ENCODE assay signal across 27 mouse cellular contexts in the genomic region with DNA sequence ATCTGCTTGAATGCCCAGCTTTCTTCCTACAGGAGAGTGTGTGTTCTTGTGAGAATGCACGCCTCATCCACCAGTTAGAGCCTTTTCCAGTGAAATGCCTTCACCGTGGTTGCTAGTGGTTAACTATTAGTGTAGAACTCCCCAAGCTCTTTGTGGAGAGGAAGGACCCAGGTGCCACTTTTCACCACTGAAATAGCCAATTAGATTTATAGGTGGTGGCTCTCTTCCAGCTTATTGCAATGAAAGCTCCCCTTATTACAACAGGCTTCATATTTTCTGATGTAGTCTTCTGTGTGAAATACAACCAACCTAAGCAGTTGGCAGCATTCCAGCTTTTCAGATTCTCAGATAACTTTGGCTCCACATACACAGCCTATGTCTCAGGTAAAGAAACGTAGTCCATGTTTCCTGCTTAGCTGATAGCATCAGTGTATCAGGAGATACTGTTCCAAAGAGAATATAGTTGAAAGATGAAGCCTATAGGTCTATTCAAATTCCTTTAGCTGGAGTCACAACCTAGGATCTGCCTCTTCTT.
DNase-seq lines count a peak whose midpoint lies in the region; ATAC-seq and TF ChIP-seq lines count a peak whose summit lies in the region.
"Had no signal": no experiment of that assay in that cellular context is flagged by ENCODE, and none has a peak within 500 bp of the region (broad histone marks: within the 10 kb centered on the region; RNA-seq: fewer than 3 reads in every experiment).

No protein-coding gene starts in this region.

- no peak overlapping the region for H3K27ac ChIP-seq in hindbrain, embryonic 16.5 days (ENCODE audit: low read depth, low read length)
- no peak overlapping the region for H3K27ac ChIP-seq in hindbrain, embryonic 10.5 days
- H3K27ac ChIP-seq in midbrain, embryonic 14.5 days (replicated peaks; ENCODE audit: low read depth, low read length) = no peak overlapping the region
- H3K27ac ChIP-seq in midbrain, embryonic 15.5 days = no peak overlapping the region
- no peak overlapping the region for H3K27ac ChIP-seq in limb, embryonic 13.5 days
- H3K27ac ChIP-seq: forebrain, embryonic 15.5 days; layer of hippocampus, adult 2 months; left cerebral cortex, adult 2 months; midbrain, embryonic 13.5 days; neural tube, embryonic 12.5 days; stomach, postnatal 0 days had no signal

- H3K27me3 ChIP-seq in hindbrain, embryonic 16.5 days (replicated peaks; ENCODE audit: control insufficient read depth, insufficient read depth, low read length) = no peaks in the 10 kb centered on the region
- no peaks in the 10 kb centered on the region for H3K27me3 ChIP-seq in hindbrain, embryonic 10.5 days (ENCODE audit: insufficient read depth, poor library complexity, severe bottlenecking)
- no peaks in the 10 kb centered on the region for H3K27me3 ChIP-seq in midbrain, embryonic 14.5 days (ENCODE audit: control insufficient read depth, insufficient read depth, low read length)
- H3K27me3 ChIP-seq in midbrain, embryonic 15.5 days (replicated peaks) = no peaks in the 10 kb centered on the region
- H3K27me3 ChIP-seq in limb, embryonic 13.5 days = no peaks in the 10 kb centered on the region
- H3K27me3 ChIP-seq: forebrain, embryonic 15.5 days; megakaryocyte, embryonic 14.5 days; midbrain, embryonic 13.5 days; neural tube, embryonic 12.5 days; Patski had no signal

- TF ChIP-seq CTCF in brain, embryonic 14.5 days (IDR thresholded peaks at IDR 0.05; ENCODE audit: borderline replicate concordance, extremely low read depth, insufficient read depth, insufficient read length) = no peak

- H3K9me3 ChIP-seq in hindbrain, embryonic 16.5 days (ENCODE audit: control insufficient read depth, low read length) = no peaks in the 10 kb centered on the region
- no peaks in the 10 kb centered on the region for H3K9me3 ChIP-seq in hindbrain, embryonic 10.5 days
- H3K9me3 ChIP-seq in midbrain, embryonic 14.5 days (ENCODE audit: control insufficient read depth, low read length) = no peaks in the 10 kb centered on the region
- H3K9me3 ChIP-seq in midbrain, embryonic 15.5 days = no peaks in the 10 kb centered on the region
- H3K9me3 ChIP-seq in limb, embryonic 13.5 days = no peaks in the 10 kb centered on the region
- H3K9me3 ChIP-seq: forebrain, embryonic 15.5 days; midbrain, embryonic 13.5 days; neural tube, embryonic 12.5 days had no signal

- no peak overlapping the region for H3K9ac ChIP-seq in hindbrain, embryonic 16.5 days (ENCODE audit: low read depth, low read length)
- no peak overlapping the region for H3K9ac ChIP-seq in midbrain, embryonic 14.5 days (replicated peaks; ENCODE audit: low read length)
- H3K9ac ChIP-seq in midbrain, embryonic 15.5 days = no peak overlapping the region
- no peak overlapping the region for H3K9ac ChIP-seq in limb, embryonic 13.5 days
- H3K9ac ChIP-seq: forebrain, embryonic 15.5 days; midbrain, embryonic 13.5 days; neural tube, embryonic 12.5 days had no signal

- no peak overlapping the region for H3K4me3 ChIP-seq in hindbrain, embryonic 16.5 days (ENCODE audit: low read length)
- H3K4me3 ChIP-seq in hindbrain, embryonic 10.5 days = no peak overlapping the region
- H3K4me3 ChIP-seq in midbrain, embryonic 14.5 days (replicated peaks; ENCODE audit: low read depth, low read length) = no peak overlapping the region
- no peak overlapping the region for H3K4me3 ChIP-seq in midbrain, embryonic 15.5 days
- no peak overlapping the region for H3K4me3 ChIP-seq in limb, embryonic 13.5 days
- H3K4me3 ChIP-seq: forebrain, embryonic 15.5 days; layer of hippocampus, adult 2 months; left cerebral cortex, adult 2 months; megakaryocyte, embryonic 14.5 days; midbrain, embryonic 13.5 days; neural tube, embryonic 12.5 days had no signal

- 75% methylated on average over 3 of the region's 3 CpGs for WGBS in hindbrain, embryonic 16.5 days
- WGBS in hindbrain, embryonic 10.5 days = 75% methylated on average over 3 of the region's 3 CpGs
- WGBS in midbrain, embryonic 14.5 days = 76% methylated on average over 3 of the region's 3 CpGs
- 79% methylated on average over 3 of the region's 3 CpGs for WGBS in midbrain, embryonic 15.5 days
- WGBS in limb, embryonic 13.5 days = 32% methylated on average over 3 of the region's 3 CpGs

- H3K4me2 ChIP-seq in hindbrain, embryonic 16.5 days (ENCODE audit: low read length) = no peak overlapping the region
- no peak overlapping the region for H3K4me2 ChIP-seq in midbrain, embryonic 14.5 days (ENCODE audit: low read length)
- no peak overlapping the region for H3K4me2 ChIP-seq in midbrain, embryonic 15.5 days
- H3K4me2 ChIP-seq in limb, embryonic 13.5 days (replicated peaks) = no peak overlapping the region
- H3K4me2 ChIP-seq: forebrain, embryonic 15.5 days; liver, embryonic 11.5 days; midbrain, embryonic 13.5 days; neural tube, embryonic 12.5 days had no signal

- DNase-seq in hindbrain, embryonic 10.5 days (ENCODE audit: low spot score) = no peak
- DNase-seq in midbrain, embryonic 14.5 days = peak; percentile 2
- peak; percentile 2 for DNase-seq in brain, embryonic 14.5 days (ENCODE audit: low read depth)
- DNase-seq in cerebellum, postnatal 4 days (ENCODE audit: low spot score in 2 of 2) = no peak
- DNase-seq: adrenal gland, postnatal 10 days; cerebellum, adult 11-12 months; heart, postnatal 14 days; kidney, adult 2 months; kidney, postnatal 36 days; left cerebral cortex, postnatal 4 days; lung, postnatal 4 days; right cerebral cortex, postnatal 4 days; thymus, adult 18-20 months; thymus, postnatal 25 days had no signal

- no peaks in the 10 kb centered on the region for H3K4me1 ChIP-seq in hindbrain, embryonic 16.5 days (ENCODE audit: control insufficient read depth, insufficient read depth, low read depth, low read length)
- H3K4me1 ChIP-seq in hindbrain, embryonic 10.5 days (replicated peaks) = no peaks in the 10 kb centered on the region
- H3K4me1 ChIP-seq in midbrain, embryonic 14.5 days (ENCODE audit: control insufficient read depth, insufficient read depth, low read length) = no peaks in the 10 kb centered on the region
- H3K4me1 ChIP-seq in midbrain, embryonic 15.5 days = no peaks in the 10 kb centered on the region
- peaks cover 4% of the 10 kb centered on the region; the same call in 1 of the 2 replicates for H3K4me1 ChIP-seq in limb, embryonic 13.5 days
- H3K4me1 ChIP-seq: forebrain, embryonic 15.5 days; megakaryocyte, embryonic 14.5 days; midbrain, embryonic 13.5 days; neural tube, embryonic 12.5 days had no signal

- TF ChIP-seq POLR2A in brain, embryonic 14.5 days (IDR thresholded peaks at IDR 0.05; ENCODE audit: borderline replicate concordance, extremely low read depth, insufficient read depth, insufficient read length, poor library complexity, severe bottlenecking) = no peak

- no peaks in the 10 kb centered on the region for H3K36me3 ChIP-seq in hindbrain, embryonic 16.5 days (ENCODE audit: control insufficient read depth, insufficient read depth, low read length)
- H3K36me3 ChIP-seq in hindbrain, embryonic 10.5 days = no peaks in the 10 kb centered on the region
- H3K36me3 ChIP-seq in midbrain, embryonic 14.5 days (ENCODE audit: control insufficient read depth, insufficient read depth, low read length) = no peaks in the 10 kb centered on the region
- H3K36me3 ChIP-seq in midbrain, embryonic 15.5 days (replicated peaks) = no peaks in the 10 kb centered on the region
- H3K36me3 ChIP-seq in limb, embryonic 13.5 days = no peaks in the 10 kb centered on the region
- H3K36me3 ChIP-seq: forebrain, embryonic 15.5 days; G1E; midbrain, embryonic 13.5 days; neural tube, embryonic 12.5 days had no signal

- peak; percentile 45; the same call in 1 of the 2 replicates for ATAC-seq in hindbrain, embryonic 16.5 days
- ATAC-seq in midbrain, embryonic 14.5 days (ENCODE audit: low FRiP score, low TSS enrichment) = no peak
- no peak for ATAC-seq in midbrain, embryonic 15.5 days (replicated peaks)
- ATAC-seq in limb, embryonic 13.5 days (ENCODE audit: low FRiP score, low read depth) = peak; percentile 61
- ATAC-seq: forebrain, embryonic 15.5 days; midbrain, embryonic 13.5 days; Patski had no signal

Comparison
In these comparisons a context has a peak if more than half of its experiments do, and no peak if none do; other contexts are left out.
1. ATAC-seq: peak in hindbrain, embryonic 16.5 days (single experiment) and limb, embryonic 13.5 days (single experiment); none in midbrain, embryonic 14.5 days (single experiment) and midbrain, embryonic 15.5 days (single experiment).
2. DNase-seq: peak in midbrain, embryonic 14.5 days (single experiment) and brain, embryonic 14.5 days (single experiment); none in hindbrain, embryonic 10.5 days (single experiment) and cerebellum, postnatal 4 days (0 of 2).